Mouse (Mus musculus) hindbrain, embryonic 11.5 days (tissue): ENCODE measurements at regions not wholly inside any gene's neighbourhood (a gene's known extent, or its start where the extent isn't known, plus 50 kb on each side); places are given as distances from the start of the nearest gene placed in this dataset.

Source experiments
- ATAC-seq: fragments of 200-750 bp; cut with Nextera tagmentation; 2 replicates; pipeline ENCODE4 v1.8.0; 2017; ENCODE audit warnings: mild to moderate bottlenecking, moderate TSS enrichment, moderate library complexity; ENCODE audit not compliant: low FRiP score
- DNase-seq: peaks from one replicate; pipeline ENCODE4 v3.0.0-alpha.2; 2015; ENCODE audit warnings: low spot score
- H3K27ac ChIP-seq: fragments of 300-500 bp; sonication (generic); 2 replicates; pipeline ENCODE4 v1.5.1; 2014; ENCODE audit warnings: mild to moderate bottlenecking, low read depth, low read length
- H3K27me3 ChIP-seq: fragments of 300-500 bp; sonication (generic); 2 replicates; pipeline ENCODE4 v1.6.1; 2014; ENCODE audit warnings: mild to moderate bottlenecking, low read length, moderate library complexity, mixed read lengths; ENCODE audit not compliant: control insufficient read depth, insufficient read depth
- H3K36me3 ChIP-seq: fragments of 300-500 bp; sonication (generic); 2 replicates; pipeline ENCODE4 v1.6.1; 2014; ENCODE audit warnings: mild to moderate bottlenecking, low read length, moderate library complexity, mixed read lengths; ENCODE audit not compliant: control insufficient read depth, insufficient read depth
- H3K4me1 ChIP-seq: fragments of 300-500 bp; sonication (generic); replicated peaks from 2 replicates; pipeline ENCODE4 v1.6.1; 2014; ENCODE audit warnings: low read length, mixed read lengths; ENCODE audit not compliant: control insufficient read depth, insufficient read depth
- H3K4me2 ChIP-seq: fragments of 300-500 bp; sonication (generic); replicated peaks from 2 replicates; pipeline ENCODE4 v1.6.1; 2014; ENCODE audit warnings: mild to moderate bottlenecking, low read depth, low read length
- H3K4me3 ChIP-seq: fragments of 300-500 bp; sonication (generic); 2 replicates; pipeline ENCODE4 v1.5.1; 2014; ENCODE audit warnings: low read depth, low read length
- H3K9ac ChIP-seq: fragments of 300-500 bp; sonication (generic); 2 replicates; pipeline ENCODE4 v1.6.1; 2014; ENCODE audit warnings: low read depth, low read length
- H3K9me3 ChIP-seq: fragments of 300-500 bp; sonication (generic); 2 replicates; pipeline ENCODE4 v1.6.1; 2016; ENCODE audit warnings: low read length; ENCODE audit not compliant: control insufficient read depth
- WGBS: fragments of 180-500 bp; shearing (Covaris S2); extraction: QIAGEN DNeasy Blood & Tissue Kit; methylation state at CpG from one replicate; pipeline ENCODE4 v1.1.7; 2014; 5-methylcytosine and 5-hydroxymethylcytosine counted together

GRCm38 (mm10) chr2:38439191-38439590 lies 72.3 kb upstream of the Nek6 start:
- Histone ChIP-seq H3K9ac (no peak overlapping the region), H3K9me3 (no peaks in the 10 kb centered on the region), H3K4me2 (no peak overlapping the region), H3K27me3 (no peaks in the 10 kb centered on the region), H3K4me1 (no peaks in the 10 kb centered on the region), H3K36me3 (no peaks in the 10 kb centered on the region), H3K27ac (no peak overlapping the region), H3K4me3 (no peak overlapping the region)
- DNase-seq (no peak), ATAC-seq (no peak)
- WGBS: 92% methylated on average over 6 of the region's 6 CpGs

- Histone ChIP-seq H3K27ac (no peak overlapping the region), H3K9me3 (no peaks in the 10 kb centered on the region), H3K27me3 (no peaks in the 10 kb centered on the region), H3K36me3 (no peaks in the 10 kb centered on the region), H3K9ac (no peak overlapping the region), H3K4me2 (no peak overlapping the region), H3K4me1 (no peaks in the 10 kb centered on the region), H3K4me3 (no peak overlapping the region)
- 81% methylated on average over 5 of the region's 5 CpGs for WGBS
- DNase-seq (no peak), ATAC-seq (no peak)
These were observed 71.5 kb upstream of the Nek6 start for GRCm38 (mm10) chr2:38439973-38440372.

- Histone ChIP-seq H3K27ac (no peak overlapping the region), H3K36me3 (no peaks in the 10 kb centered on the region), H3K27me3 (no peaks in the 10 kb centered on the region), H3K9ac (no peak overlapping the region), H3K4me3 (no peak overlapping the region), H3K4me2 (no peak overlapping the region), H3K9me3 (no peaks in the 10 kb centered on the region), H3K4me1 (no peaks in the 10 kb centered on the region)
- DNase-seq (no peak), ATAC-seq (no peak)
- 92% methylated on average over 6 of the region's 6 CpGs for WGBS
These were observed 62.4 kb upstream of the Nek6 start for GRCm38 (mm10) chr2:38449092-38449491.

- WGBS: 82% methylated on average over 3 of the region's 3 CpGs
- DNase-seq (no peak), ATAC-seq (no peak)
- Histone ChIP-seq H3K9me3 (no peaks in the 10 kb centered on the region), H3K36me3 (no peaks in the 10 kb centered on the region), H3K4me2 (no peak overlapping the region), H3K4me1 (no peaks in the 10 kb centered on the region), H3K27ac (no peak overlapping the region), H3K4me3 (no peak overlapping the region), H3K27me3 (no peaks in the 10 kb centered on the region), H3K9ac (no peak overlapping the region)
These were observed 54.9 kb upstream of the Nek6 start for GRCm38 (mm10) chr2:38456571-38456970.

- DNase-seq (no peak), ATAC-seq (no peak)
- H3K9ac ChIP-seq: no peak overlapping the region
- H3K4me1 ChIP-seq: no peaks in the 10 kb centered on the region
- H3K36me3 ChIP-seq: no peaks in the 10 kb centered on the region
- H3K4me2 ChIP-seq: no peak overlapping the region
- H3K27ac ChIP-seq: no peak overlapping the region
- H3K9me3 ChIP-seq: no peaks in the 10 kb centered on the region
- H3K27me3 ChIP-seq: no peaks in the 10 kb centered on the region
- WGBS: 77% methylated on average over 2 of the region's 2 CpGs
- H3K4me3 ChIP-seq: no peak overlapping the region
These were observed 51.1 kb upstream of the Nek6 start for GRCm38 (mm10) chr2:38460367-38460766.

GRCm38 (mm10) chr2:38460825-38461540 lies 50.5 kb upstream of the Nek6 start:
- H3K4me3 ChIP-seq: no peak overlapping the region
- H3K9me3 ChIP-seq: no peaks in the 10 kb centered on the region
- 83% methylated on average over 6 of the region's 6 CpGs for WGBS
- H3K4me2 ChIP-seq: no peak overlapping the region
- no peaks in the 10 kb centered on the region for H3K4me1 ChIP-seq
- H3K9ac ChIP-seq: no peak overlapping the region
- no peaks in the 10 kb centered on the region for H3K36me3 ChIP-seq
- DNase-seq: no peak
- H3K27me3 ChIP-seq: no peaks in the 10 kb centered on the region
- H3K27ac ChIP-seq: no peak overlapping the region
- ATAC-seq: no peak
